Mouse (Mus musculus): ENCODE data around the gene Gpr146. TPM values are rescaled to one million over a fixed set of nuclear protein-coding genes. Genes with fewer than 3 reads are reported as not detected.

Gpr146 gene
- polyA plus RNA-seq, 1 experiment: 0.91 TPM

GRCm38 (mm10) chr5:139427989-139428388 is 50.5 kb downstream of the Gpr146 start:
- H3K4me3 ChIP-seq (ENCODE audit: low read depth, low read length): no peak overlapping the region
- TF ChIP-seq EP300 (IDR thresholded peaks at IDR 0.05; ENCODE audit: insufficient read depth, low read depth, low read length) (no peak), CTCF (IDR thresholded peaks at IDR 0.05; ENCODE audit: low read depth, low read length) (no peak), POLR2A (IDR thresholded peaks at IDR 0.05; ENCODE audit: insufficient read depth, low read length) (no peak)
- H3K9me3 ChIP-seq (replicated peaks; ENCODE audit: control insufficient read depth, insufficient read depth, low read length, poor library complexity, severe bottlenecking): no peaks in the 10 kb centered on the region
- H3K4me1 ChIP-seq (ENCODE audit: control insufficient read depth, insufficient read depth, low read length): no peaks in the 10 kb centered on the region
- no peak overlapping the region for H3K27ac ChIP-seq (ENCODE audit: insufficient read depth, low read length)
- H3K27me3 ChIP-seq (ENCODE audit: control insufficient read depth, insufficient read depth, low read length, poor library complexity, severe bottlenecking): no peaks in the 10 kb centered on the region
- H3K9ac ChIP-seq (ENCODE audit: low read depth, poor library complexity, severe bottlenecking): no peak overlapping the region
- H3K36me3 ChIP-seq (ENCODE audit: control insufficient read depth, insufficient read depth, low read length, poor library complexity, severe bottlenecking): no peaks in the 10 kb centered on the region

GRCm38 (mm10) chr5:139429818-139430341 is 52.4 kb downstream of the Gpr146 start:
- no peak overlapping the region for H3K9ac ChIP-seq (ENCODE audit: low read depth, poor library complexity, severe bottlenecking)

GRCm38 (mm10) chr5:139432333-139432732 is 54.8 kb downstream of the Gpr146 start:
- TF ChIP-seq EP300 (IDR thresholded peaks at IDR 0.05; ENCODE audit: insufficient read depth, low read depth, low read length) (no peak), POLR2A (IDR thresholded peaks at IDR 0.05; ENCODE audit: insufficient read depth, low read length) (no peak), CTCF (IDR thresholded peaks at IDR 0.05; ENCODE audit: low read depth, low read length) (no peak)
- no peak overlapping the region for H3K27ac ChIP-seq (ENCODE audit: insufficient read depth, low read length)
- H3K9ac ChIP-seq (ENCODE audit: low read depth, poor library complexity, severe bottlenecking): no peak overlapping the region
- H3K4me3 ChIP-seq (ENCODE audit: low read depth, low read length): no peak overlapping the region
- no peaks in the 10 kb centered on the region for H3K36me3 ChIP-seq (ENCODE audit: control insufficient read depth, insufficient read depth, low read length, poor library complexity, severe bottlenecking)
- H3K9me3 ChIP-seq (replicated peaks; ENCODE audit: control insufficient read depth, insufficient read depth, low read length, poor library complexity, severe bottlenecking): no peaks in the 10 kb centered on the region
- H3K27me3 ChIP-seq (ENCODE audit: control insufficient read depth, insufficient read depth, low read length, poor library complexity, severe bottlenecking): no peaks in the 10 kb centered on the region
- no peaks in the 10 kb centered on the region for H3K4me1 ChIP-seq (ENCODE audit: control insufficient read depth, insufficient read depth, low read length)

More at GRCm38 (mm10) chr5:139429818-139430341, 52.4 kb downstream of the Gpr146 start:
- no peaks in the 10 kb centered on the region for H3K4me1 ChIP-seq (ENCODE audit: control insufficient read depth, insufficient read depth, low read length)
- no peak overlapping the region for H3K27ac ChIP-seq (ENCODE audit: insufficient read depth, low read length)
- H3K36me3 ChIP-seq (ENCODE audit: control insufficient read depth, insufficient read depth, low read length, poor library complexity, severe bottlenecking): no peaks in the 10 kb centered on the region
- no peaks in the 10 kb centered on the region for H3K27me3 ChIP-seq (ENCODE audit: control insufficient read depth, insufficient read depth, low read length, poor library complexity, severe bottlenecking)
- no peaks in the 10 kb centered on the region for H3K9me3 ChIP-seq (replicated peaks; ENCODE audit: control insufficient read depth, insufficient read depth, low read length, poor library complexity, severe bottlenecking)
- H3K4me3 ChIP-seq (ENCODE audit: low read depth, low read length): no peak overlapping the region
- no peak for TF ChIP-seq CTCF (IDR thresholded peaks at IDR 0.05; ENCODE audit: low read depth, low read length)
- TF ChIP-seq POLR2A (IDR thresholded peaks at IDR 0.05; ENCODE audit: insufficient read depth, low read length): no peak
- no peak for TF ChIP-seq EP300 (IDR thresholded peaks at IDR 0.05; ENCODE audit: insufficient read depth, low read depth, low read length)

- Histone ChIP-seq H3K4me3 (ENCODE audit: low read depth, low read length) (no peak overlapping the region), H3K4me1 (ENCODE audit: control insufficient read depth, insufficient read depth, low read length) (no peaks in the 10 kb centered on the region), H3K27ac (ENCODE audit: insufficient read depth, low read length) (no peak overlapping the region), H3K9me3 (replicated peaks; ENCODE audit: control insufficient read depth, insufficient read depth, low read length, poor library complexity, severe bottlenecking) (no peaks in the 10 kb centered on the region), H3K36me3 (ENCODE audit: control insufficient read depth, insufficient read depth, low read length, poor library complexity, severe bottlenecking) (no peaks in the 10 kb centered on the region), H3K27me3 (ENCODE audit: control insufficient read depth, insufficient read depth, low read length, poor library complexity, severe bottlenecking) (no peaks in the 10 kb centered on the region), H3K9ac (ENCODE audit: low read depth, poor library complexity, severe bottlenecking) (no peak overlapping the region)
- TF ChIP-seq CTCF (IDR thresholded peaks at IDR 0.05; ENCODE audit: low read depth, low read length): no peak
- no peak for TF ChIP-seq POLR2A (IDR thresholded peaks at IDR 0.05; ENCODE audit: insufficient read depth, low read length)
- TF ChIP-seq EP300 (IDR thresholded peaks at IDR 0.05; ENCODE audit: insufficient read depth, low read depth, low read length): no peak
Observed at GRCm38 (mm10) chr5:139432747-139433508, 55.4 kb downstream of the Gpr146 start.

- TF ChIP-seq POLR2A (IDR thresholded peaks at IDR 0.05; ENCODE audit: insufficient read depth, low read length): no peak
- TF ChIP-seq CTCF (IDR thresholded peaks at IDR 0.05; ENCODE audit: low read depth, low read length): no peak
- TF ChIP-seq EP300 (IDR thresholded peaks at IDR 0.05; ENCODE audit: insufficient read depth, low read depth, low read length): no peak
- no peaks in the 10 kb centered on the region for H3K9me3 ChIP-seq (replicated peaks; ENCODE audit: control insufficient read depth, insufficient read depth, low read length, poor library complexity, severe bottlenecking)
- H3K9ac ChIP-seq (ENCODE audit: low read depth, poor library complexity, severe bottlenecking): no peak overlapping the region
- no peak overlapping the region for H3K4me3 ChIP-seq (ENCODE audit: low read depth, low read length)
- no peaks in the 10 kb centered on the region for H3K36me3 ChIP-seq (ENCODE audit: control insufficient read depth, insufficient read depth, low read length, poor library complexity, severe bottlenecking)
- H3K4me1 ChIP-seq (ENCODE audit: control insufficient read depth, insufficient read depth, low read length): no peaks in the 10 kb centered on the region
- H3K27ac ChIP-seq (ENCODE audit: insufficient read depth, low read length): no peak overlapping the region
- no peaks in the 10 kb centered on the region for H3K27me3 ChIP-seq (ENCODE audit: control insufficient read depth, insufficient read depth, low read length, poor library complexity, severe bottlenecking)
Observed at GRCm38 (mm10) chr5:139433842-139434568, 56.5 kb downstream of the Gpr146 start.

Data from ES-Bruce4 (cell line).